Mouse (Mus musculus) neural tube, embryonic 13.5 days (tissue): Measurements from ENCODE around the gene Msi2. TPM values are rescaled to one million over a fixed set of nuclear protein-coding genes. Genes with fewer than 3 reads are reported as not detected.

Experiments used
- ATAC-seq: fragments of 200-750 bp; cut with Nextera tagmentation; 2 replicates; pipeline ENCODE4 v1.8.0; 2017; ENCODE audit warnings: low read depth, mild to moderate bottlenecking, moderate TSS enrichment, moderate library complexity
- H3K27ac ChIP-seq: fragments of 300-500 bp; sonication (generic); replicated peaks from 2 replicates; pipeline ENCODE4 v1.5.1; 2015; ENCODE audit warnings: moderate library complexity, mild to moderate bottlenecking, inconsistent platforms
- H3K27me3 ChIP-seq: fragments of 300-500 bp; sonication (generic); 2 replicates; pipeline ENCODE4 v1.6.1; 2015; ENCODE audit warnings: mild to moderate bottlenecking, inconsistent platforms
- H3K36me3 ChIP-seq: fragments of 300-500 bp; sonication (generic); 2 replicates; pipeline ENCODE4 v1.6.1; 2015; ENCODE audit warnings: mild to moderate bottlenecking, inconsistent platforms
- H3K4me1 ChIP-seq: fragments of 300-500 bp; sonication (generic); replicated peaks from 2 replicates; pipeline ENCODE4 v1.6.1; 2015; ENCODE audit warnings: inconsistent platforms
- H3K4me2 ChIP-seq: fragments of 300-500 bp; sonication (generic); 2 replicates; pipeline ENCODE4 v1.6.1; 2015; ENCODE audit warnings: inconsistent platforms, mild to moderate bottlenecking, moderate library complexity
- H3K4me3 ChIP-seq: fragments of 300-500 bp; sonication (generic); 2 replicates; pipeline ENCODE4 v1.5.1; 2015; ENCODE audit warnings: mild to moderate bottlenecking, inconsistent platforms
- H3K9ac ChIP-seq: fragments of 300-500 bp; sonication (generic); 2 replicates; pipeline ENCODE4 v1.6.1; 2015; ENCODE audit warnings: moderate library complexity, mild to moderate bottlenecking, inconsistent platforms
- H3K9me3 ChIP-seq: fragments of 300-500 bp; sonication (generic); 2 replicates; pipeline ENCODE4 v1.6.1; 2016; ENCODE audit warnings: inconsistent platforms
- WGBS: fragments of 180-500 bp; shearing (Covaris S2); methylation state at CpG from one replicate; pipeline ENCODE4 v1.1.7; 2015; 5-methylcytosine and 5-hydroxymethylcytosine counted together
- polyA plus RNA-seq: library from polyadenylated mRNA; unstranded; fragments of >200 nt; fragmentation: Nextera tagmentation; extraction: Ambion mirVana; gene quantifications from 2 replicates; pipeline ENCODE4 v1.2.1, GENCODE M21; 2015

Msi2 gene
- polyA plus RNA-seq, 1 experiment from 2014 or later: 20.9 TPM

DNA sequence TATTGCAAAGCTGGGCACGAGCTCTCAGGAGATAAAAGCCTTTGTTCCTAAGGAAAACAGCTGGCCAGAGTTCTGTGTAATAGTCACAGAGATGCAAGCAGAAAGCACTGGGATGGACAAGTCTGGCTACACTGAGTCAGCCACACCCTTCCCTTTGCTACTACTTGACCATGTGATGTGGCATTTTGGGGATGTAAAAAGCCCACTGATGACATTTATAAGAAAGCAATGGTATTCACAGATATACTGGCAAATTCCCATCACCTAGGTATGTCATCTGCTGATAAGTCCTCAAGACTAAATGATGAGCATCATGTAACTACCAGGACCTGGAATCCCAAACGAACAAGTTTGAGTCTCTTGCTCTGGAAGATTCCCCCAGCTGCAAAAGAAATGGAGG is 113.7 kb downstream of the Msi2 start:
- ATAC-seq: no peak
- 62% methylated on average over 2 of the region's 2 CpGs for WGBS
- Histone ChIP-seq H3K36me3 (no peaks in the 10 kb centered on the region), H3K27ac (peak overlapping the region; percentile 34; the same call in 1 of the 2 replicates), H3K4me1 (peaks cover 89% of the 10 kb centered on the region), H3K27me3 (no peaks in the 10 kb centered on the region), H3K4me3 (no peak overlapping the region), H3K4me2 (no peak overlapping the region), H3K9me3 (no peaks in the 10 kb centered on the region), H3K9ac (no peak overlapping the region)

DNA sequence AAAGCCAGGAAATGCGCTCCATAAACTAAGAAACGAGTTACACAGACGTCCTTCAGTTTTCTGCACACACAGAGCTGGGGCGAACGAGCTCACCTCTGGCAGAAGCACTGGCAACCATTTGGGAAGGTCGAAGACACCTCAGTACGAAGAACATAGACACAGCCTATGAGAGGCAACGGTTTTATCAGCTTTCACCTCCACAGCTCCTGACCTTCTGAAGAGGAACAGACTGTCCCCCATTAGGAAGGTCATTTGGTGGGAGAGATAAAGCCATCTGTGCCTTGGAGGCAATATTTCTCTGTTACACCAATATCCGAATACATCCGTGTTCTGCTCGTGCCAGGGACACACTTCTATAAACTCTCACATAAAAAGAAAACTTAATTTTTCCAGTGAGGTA is 114.9 kb downstream of the Msi2 start:
- no peaks in the 10 kb centered on the region for H3K27me3 ChIP-seq
- H3K4me3 ChIP-seq: no peak overlapping the region
- WGBS: 77% methylated on average over 11 of the region's 11 CpGs
- H3K27ac ChIP-seq: no peak overlapping the region
- no peaks in the 10 kb centered on the region for H3K9me3 ChIP-seq
- no peaks in the 10 kb centered on the region for H3K36me3 ChIP-seq
- peaks cover 89% of the 10 kb centered on the region for H3K4me1 ChIP-seq
- ATAC-seq: no peak
- H3K9ac ChIP-seq: no peak overlapping the region
- H3K4me2 ChIP-seq: no peak overlapping the region

DNA sequence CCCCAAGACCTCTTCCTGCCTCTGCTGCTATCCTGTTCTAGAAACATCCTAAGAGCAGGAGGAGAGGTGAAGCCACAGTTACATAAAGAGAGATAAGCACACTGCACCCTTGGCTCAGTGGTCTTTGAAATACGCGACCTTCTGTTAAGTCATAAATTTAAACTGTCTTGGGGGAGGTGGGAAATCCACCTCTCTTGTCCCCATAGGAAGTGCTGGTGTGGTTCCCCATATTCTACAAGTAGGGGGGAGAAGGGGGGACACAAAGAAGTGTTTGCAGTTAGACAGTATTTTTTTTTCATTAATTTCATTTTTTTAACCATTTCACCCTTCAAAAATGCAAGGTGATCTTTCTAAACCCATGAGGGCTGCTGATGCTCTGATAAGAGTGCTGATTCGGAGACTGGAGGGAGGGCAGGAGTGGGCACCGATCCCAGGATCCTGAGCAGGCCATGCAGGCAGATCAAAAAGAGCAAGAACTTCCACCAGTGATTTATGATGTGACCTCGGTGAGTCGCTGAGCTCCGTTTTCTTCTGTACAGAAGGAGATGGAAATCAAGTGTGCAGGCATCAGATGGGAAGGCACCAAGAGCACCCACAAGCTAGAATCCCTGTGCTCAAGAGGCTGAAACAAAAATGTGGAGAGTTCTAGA is 115.7 kb downstream of the Msi2 start:
- no peak overlapping the region for H3K27ac ChIP-seq
- no peaks in the 10 kb centered on the region for H3K36me3 ChIP-seq
- WGBS: 36% methylated on average over 7 of the region's 7 CpGs
- H3K9ac ChIP-seq: no peak overlapping the region
- H3K4me3 ChIP-seq: no peak overlapping the region
- ATAC-seq: no peak
- H3K9me3 ChIP-seq: no peaks in the 10 kb centered on the region
- H3K27me3 ChIP-seq: no peaks in the 10 kb centered on the region
- no peak overlapping the region for H3K4me2 ChIP-seq
- peaks cover 88% of the 10 kb centered on the region for H3K4me1 ChIP-seq

DNA sequence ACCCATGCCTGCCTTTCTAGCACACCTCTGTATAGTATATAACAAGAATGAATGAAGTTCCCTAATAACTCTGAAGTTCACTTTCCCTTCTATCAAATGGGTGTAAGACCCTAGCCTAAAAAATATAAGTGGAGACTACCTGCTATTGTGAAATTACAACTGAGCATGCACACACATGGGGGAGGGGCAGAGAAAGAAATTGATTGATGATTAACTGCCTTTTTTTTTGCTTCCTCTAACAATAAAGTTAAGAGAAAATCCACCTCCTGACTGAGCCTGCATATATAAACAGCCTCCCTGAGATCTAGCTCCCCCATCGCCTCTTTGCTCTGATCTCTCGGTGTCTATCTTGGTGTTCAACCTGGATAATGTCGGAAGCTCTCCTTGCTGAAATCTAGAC is 118.1 kb downstream of the Msi2 start:
- H3K9ac ChIP-seq: no peak overlapping the region
- H3K9me3 ChIP-seq: no peaks in the 10 kb centered on the region
- no peak overlapping the region for H3K4me3 ChIP-seq
- peaks cover 79% of the 10 kb centered on the region for H3K4me1 ChIP-seq
- no peak for ATAC-seq
- WGBS: 91% methylated on average over 3 of the region's 3 CpGs
- H3K4me2 ChIP-seq: no peak overlapping the region
- peak overlapping the region; percentile 65 for H3K27ac ChIP-seq
- H3K27me3 ChIP-seq: no peaks in the 10 kb centered on the region
- H3K36me3 ChIP-seq: no peaks in the 10 kb centered on the region

GRCm38 (mm10) chr11:88599332-88600130 is 118.8 kb downstream of the Msi2 start:
- H3K4me3 ChIP-seq: no peak overlapping the region
- peak; percentile 22; the same call in 1 of the 2 replicates for ATAC-seq
- H3K27me3 ChIP-seq: no peaks in the 10 kb centered on the region
- whole genome bisulfite sequencing: 47% methylated on average over 17 of the region's 17 CpGs
- H3K27ac ChIP-seq: peak overlapping the region; percentile 65
- peak overlapping the region; percentile 14; the same call in 1 of the 2 replicates for H3K4me2 ChIP-seq
- H3K9me3 ChIP-seq: no peaks in the 10 kb centered on the region
- H3K9ac ChIP-seq: no peak overlapping the region
- no peaks in the 10 kb centered on the region for H3K36me3 ChIP-seq
- peaks cover 79% of the 10 kb centered on the region for H3K4me1 ChIP-seq

DNA sequence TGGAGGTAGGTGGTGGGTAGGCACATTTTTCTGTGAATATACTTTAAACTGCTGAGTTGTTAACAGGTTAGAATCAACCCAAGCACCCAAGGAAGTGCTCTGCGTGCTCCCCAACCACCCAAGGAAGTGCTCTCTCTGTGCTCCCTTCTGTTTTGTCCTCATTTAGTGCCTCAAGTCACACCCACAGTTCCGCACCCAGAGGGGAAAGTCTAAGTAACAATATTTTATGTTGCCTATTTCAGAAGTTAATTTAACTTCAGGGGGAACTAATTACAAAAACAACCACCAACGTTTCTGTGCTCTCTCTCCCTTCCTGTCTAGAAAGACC is 119.5 kb downstream of the Msi2 start:
- no peaks in the 10 kb centered on the region for H3K9me3 ChIP-seq
- no peak for ATAC-seq
- no peaks in the 10 kb centered on the region for H3K36me3 ChIP-seq
- no peak overlapping the region for H3K4me2 ChIP-seq
- 52% methylated on average over 3 of the region's 3 CpGs for WGBS
- H3K9ac ChIP-seq: no peak overlapping the region
- H3K27me3 ChIP-seq: no peaks in the 10 kb centered on the region
- peaks cover 81% of the 10 kb centered on the region for H3K4me1 ChIP-seq
- H3K4me3 ChIP-seq: no peak overlapping the region
- peak overlapping the region; percentile 65; the same call in 1 of the 2 replicates for H3K27ac ChIP-seq

- no peak overlapping the region for H3K4me2 ChIP-seq
- no peak overlapping the region for H3K4me3 ChIP-seq
- 64% methylated on average over 11 of the region's 11 CpGs for WGBS
- no peaks in the 10 kb centered on the region for H3K36me3 ChIP-seq
- no peaks in the 10 kb centered on the region for H3K27me3 ChIP-seq
- H3K9ac ChIP-seq: no peak overlapping the region
- peak overlapping the region; percentile 65; the same call in 1 of the 2 replicates for H3K27ac ChIP-seq
- ATAC-seq: no peak
- peaks cover 84% of the 10 kb centered on the region for H3K4me1 ChIP-seq
- H3K9me3 ChIP-seq: no peaks in the 10 kb centered on the region
Observed at GRCm38 (mm10) chr11:88598150-88598847, 120.0 kb downstream of the Msi2 start.

GRCm38 (mm10) chr11:88595616-88596015 is 122.7 kb downstream of the Msi2 start:
- 0 out of 2 replicates have a peak, but pooled peaks have one; percentile 37 for ATAC-seq
- Histone ChIP-seq H3K36me3 (no peaks in the 10 kb centered on the region), H3K4me2 (no peak overlapping the region), H3K4me3 (no peak overlapping the region), H3K27ac (peak overlapping the region; percentile 82), H3K9ac (no peak overlapping the region), H3K9me3 (no peaks in the 10 kb centered on the region), H3K27me3 (no peaks in the 10 kb centered on the region), H3K4me1 (peaks cover 83% of the 10 kb centered on the region)
- 35% methylated on average over 4 of the region's 4 CpGs for WGBS

DNA sequence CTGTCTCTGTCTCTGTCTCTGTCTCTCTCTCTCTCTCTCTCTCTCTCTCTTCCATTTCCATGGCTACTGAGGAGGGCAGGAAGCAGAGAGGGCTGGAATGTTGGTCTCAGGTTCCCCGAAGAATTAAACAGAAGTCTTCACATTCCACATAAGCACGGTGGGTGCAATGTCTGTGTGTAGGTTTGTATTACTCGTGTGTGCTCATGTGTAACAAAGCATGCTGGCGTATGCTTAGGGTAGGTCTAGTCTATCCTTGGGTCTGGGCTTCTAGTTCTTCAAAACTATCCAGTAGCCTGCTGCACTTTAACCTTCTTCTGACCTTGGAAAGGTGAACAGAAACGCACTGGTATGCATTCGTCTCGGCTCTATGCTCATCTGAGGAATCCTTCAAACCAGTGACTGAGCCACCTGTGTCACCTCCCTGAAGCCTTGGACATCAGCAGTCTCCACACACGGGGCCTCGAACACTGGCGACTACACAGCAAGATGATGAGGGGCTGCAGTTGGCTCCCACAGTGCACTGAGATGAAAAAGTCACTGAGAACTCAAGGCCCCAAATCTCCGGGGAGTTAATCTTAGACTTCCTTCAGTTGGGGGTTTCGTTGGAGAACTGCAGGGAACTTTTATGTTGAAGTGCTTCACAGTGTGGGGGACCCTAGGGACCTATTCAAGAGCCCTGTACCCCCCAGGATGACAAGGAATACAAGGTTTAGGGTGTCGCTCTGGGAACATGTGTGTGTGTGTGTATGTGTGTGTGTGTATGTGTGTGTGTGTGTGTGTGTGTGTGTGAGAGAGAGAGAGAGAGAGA is 123.3 kb downstream of the Msi2 start:
- Histone ChIP-seq H3K4me2 (no peak overlapping the region), H3K27ac (peak overlapping the region; percentile 82), H3K4me3 (no peak overlapping the region), H3K4me1 (peaks cover 83% of the 10 kb centered on the region), H3K9me3 (no peaks in the 10 kb centered on the region), H3K27me3 (no peaks in the 10 kb centered on the region), H3K9ac (no peak overlapping the region), H3K36me3 (no peaks in the 10 kb centered on the region)
- ATAC-seq: no peak
- 47% methylated on average over 13 of the region's 13 CpGs for WGBS

DNA sequence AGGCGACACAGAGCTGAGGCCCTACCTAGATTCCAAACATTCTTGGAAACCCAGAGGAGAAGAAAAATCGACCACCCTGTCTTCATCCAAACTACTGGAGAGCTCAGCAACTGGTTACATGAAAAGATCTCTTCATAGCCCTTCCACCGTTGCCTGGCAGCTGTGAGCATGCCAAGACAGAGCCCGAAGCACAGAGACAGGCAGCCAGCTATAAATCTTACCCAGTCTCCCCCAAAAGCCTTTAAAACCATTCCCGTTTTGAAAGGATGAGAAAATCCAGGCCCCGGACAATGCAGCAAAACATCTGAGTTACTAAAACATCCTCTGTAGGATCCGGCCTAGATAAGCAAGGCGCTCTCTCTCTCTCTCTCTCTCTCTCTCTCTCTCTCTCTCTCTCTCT is 124.3 kb downstream of the Msi2 start:
- no peak overlapping the region for H3K9ac ChIP-seq
- H3K27me3 ChIP-seq: no peaks in the 10 kb centered on the region
- H3K9me3 ChIP-seq: no peaks in the 10 kb centered on the region
- H3K4me2 ChIP-seq: no peak overlapping the region
- H3K4me3 ChIP-seq: no peak overlapping the region
- ATAC-seq: peak; percentile 61; the same call in 1 of the 2 replicates
- peaks cover 83% of the 10 kb centered on the region for H3K4me1 ChIP-seq
- peak overlapping the region; percentile 82 for H3K27ac ChIP-seq
- H3K36me3 ChIP-seq: no peaks in the 10 kb centered on the region
- WGBS: 10% methylated on average over 8 of the region's 8 CpGs

GRCm38 (mm10) chr11:88592099-88592498 is 126.2 kb downstream of the Msi2 start:
- Histone ChIP-seq H3K9me3 (no peaks in the 10 kb centered on the region), H3K9ac (no peak overlapping the region), H3K4me1 (peaks cover 88% of the 10 kb centered on the region), H3K4me3 (no peak overlapping the region), H3K27ac (peak overlapping the region; percentile 82), H3K36me3 (no peaks in the 10 kb centered on the region), H3K4me2 (no peak overlapping the region), H3K27me3 (no peaks in the 10 kb centered on the region)
- WGBS: 75% methylated on average over 8 of the region's 8 CpGs
- ATAC-seq: no peak
